Mouse (Mus musculus) testis, adult 2 months (tissue): Measurements from ENCODE around the gene Mdh1. TPM values are rescaled to one million over a fixed set of nuclear protein-coding genes. Genes with fewer than 3 reads are reported as not detected.

Experiments
- H3K27ac ChIP-seq: fragments of 200-500 bp; 2 replicates; pipeline ENCODE4 v1.5.1; 2012; ENCODE audit warnings: low read depth, low read length; ENCODE audit not compliant: control insufficient read depth, insufficient read depth
- H3K27me3 ChIP-seq: fragments of 200-500 bp; 2 replicates; pipeline ENCODE4 v1.6.1; 2012; ENCODE audit warnings: mild to moderate bottlenecking, low read length, moderate library complexity; ENCODE audit not compliant: control insufficient read depth, insufficient read depth
- H3K36me3 ChIP-seq: fragments of 200-500 bp; 2 replicates; pipeline ENCODE4 v1.6.1; 2012; ENCODE audit warnings: mild to moderate bottlenecking, low read length; ENCODE audit not compliant: control insufficient read depth, insufficient read depth
- H3K4me1 ChIP-seq: fragments of 200-500 bp; 2 replicates; pipeline ENCODE4 v1.6.1; 2012; ENCODE audit warnings: low read length; ENCODE audit not compliant: control insufficient read depth, insufficient read depth
- H3K4me3 ChIP-seq: fragments of 200-500 bp; 2 replicates; pipeline ENCODE4 v1.5.1; 2012; ENCODE audit warnings: low read depth, mild to moderate bottlenecking, low read length, moderate library complexity, mixed read lengths; ENCODE audit not compliant: control insufficient read depth
- CTCF ChIP-seq: fragments of 200-500 bp; IDR thresholded peaks from 2 replicates; pipeline ENCODE4 v1.5.1; 2012; ENCODE audit warnings: low read depth, mild to moderate bottlenecking, inconsistent platforms, low read length, moderate library complexity; ENCODE audit not compliant: control insufficient read depth, insufficient read depth, insufficient replicate concordance
- POLR2A ChIP-seq: fragments of 200-500 bp; IDR thresholded peaks from 2 replicates; pipeline ENCODE4 v1.6.1; 2012; ENCODE audit warnings: low read depth, mild to moderate bottlenecking, inconsistent platforms, low read length, moderate library complexity; ENCODE audit not compliant: control insufficient read depth
- polyA plus RNA-seq: library from polyadenylated mRNA; depleted of rRNA; stranded (reverse); fragments of >200 nt; gene quantifications from 2 replicates; pipeline ENCODE4 v1.2.3, GENCODE M21; 2012

The Mdh1 gene
- polyA plus RNA-seq, 1 experiment, result 24.0 TPM

DNA sequence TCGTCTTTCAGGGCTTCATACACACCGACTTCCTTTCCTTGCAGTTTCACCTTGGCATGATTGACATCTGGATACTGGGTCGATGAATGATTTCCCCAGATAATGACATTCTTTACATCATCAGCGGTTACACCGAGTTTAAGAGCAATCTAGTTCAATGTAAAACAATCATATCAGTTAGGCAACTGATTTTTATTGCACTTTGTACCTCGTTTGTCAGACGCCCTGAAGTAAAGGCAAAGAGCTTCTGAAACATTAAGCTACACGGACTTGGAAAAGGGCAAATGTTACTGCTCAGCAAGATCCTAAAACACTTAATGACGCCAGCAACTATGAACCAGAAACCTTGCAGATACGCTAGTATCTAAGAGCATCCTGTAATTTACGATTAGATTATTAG is 12.4 kb downstream of the Mdh1 start:
- Histone ChIP-seq H3K4me3 (no peak overlapping the region), H3K4me1 (no peaks in the 10 kb centered on the region), H3K27ac (no peak overlapping the region), H3K36me3 (no peaks in the 10 kb centered on the region), H3K27me3 (no peaks in the 10 kb centered on the region)
- TF ChIP-seq CTCF (no peak), POLR2A (no peak)

- no peak overlapping the region for H3K4me3 ChIP-seq
- no peak overlapping the region for H3K27ac ChIP-seq
- no peaks in the 10 kb centered on the region for H3K36me3 ChIP-seq
- no peaks in the 10 kb centered on the region for H3K27me3 ChIP-seq
- TF ChIP-seq CTCF (no peak), POLR2A (no peak)
- H3K4me1 ChIP-seq, result no peaks in the 10 kb centered on the region
Observed at GRCm38 (mm10) chr11:21552049-21552448, 20.1 kb downstream of the Mdh1 start.

DNA sequence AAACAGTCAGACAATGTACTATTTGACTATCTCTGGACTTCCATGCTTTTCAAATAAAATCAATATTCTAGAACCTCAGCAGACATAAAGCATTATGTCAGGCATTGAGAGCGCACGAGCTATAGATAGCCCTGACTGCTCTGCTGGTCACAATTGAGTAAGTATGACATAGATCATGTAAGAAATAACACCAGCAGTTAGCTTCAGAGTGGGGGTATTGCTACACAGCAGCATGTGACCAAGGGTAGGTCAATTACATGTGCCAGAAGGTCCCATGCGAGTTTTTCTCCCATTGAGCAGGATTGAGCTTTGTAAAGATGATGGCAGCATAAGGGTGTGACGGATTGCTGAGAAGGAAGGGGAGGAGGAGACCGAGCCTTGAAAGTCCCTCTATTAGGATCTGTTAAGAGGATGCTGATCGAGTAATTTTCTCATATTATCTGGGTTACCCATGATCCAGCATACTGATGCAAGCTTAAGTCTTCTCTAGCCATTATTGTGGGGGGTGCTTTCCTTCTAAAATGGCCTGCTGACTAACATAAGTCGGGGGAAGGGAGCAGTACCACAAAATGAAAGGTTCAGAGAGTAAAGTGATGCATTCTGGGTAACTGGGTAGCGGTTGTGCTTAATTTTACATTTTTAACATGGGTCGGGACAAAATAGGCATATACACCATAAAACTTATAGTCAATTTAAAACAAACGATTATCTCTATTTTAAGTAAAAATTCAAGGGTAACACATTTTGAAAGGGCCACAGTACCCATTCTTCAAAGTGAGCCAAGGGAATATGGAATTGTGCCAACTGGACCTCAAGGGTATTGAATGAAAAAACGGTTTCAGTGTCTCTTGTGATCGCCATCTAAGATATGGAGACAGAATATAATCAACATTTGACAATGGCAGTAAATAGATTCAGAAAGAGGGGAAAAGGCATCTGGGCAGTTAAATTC is 21.7 kb downstream of the Mdh1 start:
- no peaks in the 10 kb centered on the region for H3K27me3 ChIP-seq
- H3K4me3 ChIP-seq, result no peak overlapping the region
- TF ChIP-seq POLR2A, result no peak
- TF ChIP-seq CTCF, result no peak
- no peak overlapping the region for H3K27ac ChIP-seq
- H3K4me1 ChIP-seq, result no peaks in the 10 kb centered on the region
- no peaks in the 10 kb centered on the region for H3K36me3 ChIP-seq

DNA sequence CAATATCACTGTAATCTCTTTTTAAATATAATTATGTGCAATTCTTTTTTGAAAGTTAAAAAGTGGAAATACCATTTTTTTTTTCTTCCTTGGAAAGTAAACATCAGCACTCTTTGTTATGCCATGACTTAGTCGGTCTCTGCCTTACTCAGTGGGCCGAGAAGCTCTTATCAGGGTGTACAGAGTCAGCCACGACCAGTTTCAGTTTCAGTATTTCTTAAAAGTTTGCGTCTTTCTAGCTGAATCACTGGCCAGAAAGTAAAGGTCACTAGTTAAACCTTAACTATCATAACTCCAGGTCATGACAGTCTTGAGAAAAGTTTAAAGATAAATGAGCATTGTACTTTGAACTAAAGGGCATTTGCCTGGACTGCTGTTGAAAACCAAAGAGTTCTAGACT is 22.4 kb downstream of the Mdh1 start:
- Histone ChIP-seq H3K4me3 (no peak overlapping the region), H3K4me1 (no peaks in the 10 kb centered on the region), H3K36me3 (no peaks in the 10 kb centered on the region), H3K27ac (no peak overlapping the region), H3K27me3 (no peaks in the 10 kb centered on the region)
- TF ChIP-seq POLR2A, result no peak
- no peak for TF ChIP-seq CTCF

DNA sequence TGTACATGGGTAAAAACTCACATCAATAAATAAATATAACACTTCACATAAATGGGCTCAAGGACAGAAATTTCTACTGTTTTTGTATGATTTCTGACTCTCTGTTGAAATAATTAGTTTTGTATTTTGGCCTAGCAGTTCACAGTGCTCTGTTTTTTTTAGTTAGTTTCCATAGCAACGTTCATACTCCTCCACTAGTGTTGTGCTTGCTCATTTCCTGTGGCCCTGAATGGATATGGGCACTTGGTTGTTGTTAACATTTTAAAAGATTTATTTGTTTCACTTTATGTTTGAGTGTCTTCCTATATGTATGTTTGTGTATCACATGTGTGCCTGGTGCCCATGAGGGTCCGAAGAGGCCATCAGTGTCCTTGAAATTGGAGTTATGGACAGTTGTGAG is 23.1 kb downstream of the Mdh1 start:
- no peak overlapping the region for H3K27ac ChIP-seq
- no peaks in the 10 kb centered on the region for H3K4me1 ChIP-seq
- no peak for TF ChIP-seq CTCF
- TF ChIP-seq POLR2A, result no peak
- no peak overlapping the region for H3K4me3 ChIP-seq
- no peaks in the 10 kb centered on the region for H3K27me3 ChIP-seq
- H3K36me3 ChIP-seq, result no peaks in the 10 kb centered on the region

DNA sequence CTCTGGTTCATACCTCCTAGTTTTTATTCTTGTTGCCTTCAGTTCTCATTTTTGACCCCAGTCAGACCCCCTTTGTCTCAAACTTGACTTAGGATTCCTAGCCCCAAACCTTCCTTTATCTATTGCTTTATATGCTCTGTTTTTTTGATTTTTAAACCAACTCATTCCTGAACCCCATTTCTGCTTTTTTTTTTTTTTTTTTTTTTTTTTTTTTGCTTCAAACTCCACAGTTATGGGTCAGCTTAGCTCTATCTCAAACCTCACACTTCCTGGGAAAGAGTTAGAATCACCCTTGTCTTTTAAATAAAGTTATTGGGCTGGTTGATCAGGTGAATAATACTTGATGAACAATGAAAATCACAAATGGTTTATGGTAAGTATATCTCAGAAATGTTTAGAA is 24.6 kb downstream of the Mdh1 start:
- Histone ChIP-seq H3K27me3 (no peaks in the 10 kb centered on the region), H3K4me3 (no peak overlapping the region), H3K36me3 (no peaks in the 10 kb centered on the region), H3K27ac (no peak overlapping the region), H3K4me1 (no peaks in the 10 kb centered on the region)
- TF ChIP-seq CTCF, result no peak
- TF ChIP-seq POLR2A, result no peak

- no peaks in the 10 kb centered on the region for H3K27me3 ChIP-seq
- no peak overlapping the region for H3K27ac ChIP-seq
- H3K36me3 ChIP-seq, result no peaks in the 10 kb centered on the region
- H3K4me1 ChIP-seq, result no peaks in the 10 kb centered on the region
- TF ChIP-seq POLR2A (no peak), CTCF (no peak)
- no peak overlapping the region for H3K4me3 ChIP-seq
Observed at GRCm38 (mm10) chr11:21546671-21547070, 25.5 kb downstream of the Mdh1 start.

GRCm38 (mm10) chr11:21545951-21546350 is 26.2 kb downstream of the Mdh1 start:
- Histone ChIP-seq H3K4me1 (no peaks in the 10 kb centered on the region), H3K4me3 (no peak overlapping the region), H3K27me3 (no peaks in the 10 kb centered on the region), H3K27ac (no peak overlapping the region), H3K36me3 (no peaks in the 10 kb centered on the region)
- TF ChIP-seq POLR2A (no peak), CTCF (no peak)
